ENCODE assay signal across 14 mouse cellular contexts in genomic region chr13:106805146-106805545, GRCm38 (mm10).
"Had no signal": no experiment of that assay in that cellular context is flagged by ENCODE, and none has a peak within 500 bp of the region (broad histone marks: within the 10 kb centered on the region; RNA-seq: fewer than 3 reads in every experiment).

No protein-coding gene starts in this region.

- H3K9me3 ChIP-seq: limb, embryonic 15.5 days; liver, embryonic 12.5 days; megakaryocyte, embryonic 14.5 days; midbrain, embryonic 15.5 days; neural tube, embryonic 12.5 days had no signal

- ATAC-seq: liver, embryonic 12.5 days; midbrain, embryonic 15.5 days had no signal

- H3K4me3 ChIP-seq: limb, embryonic 15.5 days; liver, embryonic 12.5 days; megakaryocyte, embryonic 14.5 days; midbrain, embryonic 15.5 days; neural tube, embryonic 12.5 days had no signal

- H3K36me3 ChIP-seq: midbrain, embryonic 15.5 days had no signal

- H3K4me1 ChIP-seq: limb, embryonic 15.5 days; liver, embryonic 12.5 days; midbrain, embryonic 15.5 days; neural tube, embryonic 12.5 days had no signal

- H3K27me3 ChIP-seq: limb, embryonic 15.5 days; liver, embryonic 12.5 days; megakaryocyte, embryonic 14.5 days; midbrain, embryonic 15.5 days; neural tube, embryonic 12.5 days had no signal

- H3K4me2 ChIP-seq: limb, embryonic 15.5 days; liver, embryonic 12.5 days; lung, embryonic 14.5 days; midbrain, embryonic 11.5 days; midbrain, embryonic 15.5 days; neural tube, embryonic 12.5 days had no signal

- DNase-seq: kidney, postnatal 36 days; layer of hippocampus, adult 9-11 months; layer of hippocampus, postnatal 36 days; lung, embryonic 14.5 days; lung, postnatal 10 days; thymus, adult 2 months; thymus, postnatal 25 days had no signal

- H3K27ac ChIP-seq: limb, embryonic 15.5 days; liver, embryonic 12.5 days; macrophage; midbrain, embryonic 15.5 days; neural tube, embryonic 12.5 days had no signal

- H3K9ac ChIP-seq: limb, embryonic 15.5 days; liver, embryonic 12.5 days; lung, embryonic 14.5 days; midbrain, embryonic 15.5 days; neural tube, embryonic 12.5 days had no signal
